In genomic region chr11:20144536-20145263, GRCm38 (mm10) we compare ENCODE assay signal across 17 mouse cellular contexts. TPM values are rescaled to one million over a fixed set of nuclear protein-coding genes. Genes with fewer than 3 reads are reported as not detected.
DNase-seq lines count a peak whose midpoint lies in the region; ATAC-seq and TF ChIP-seq lines count a peak whose summit lies in the region.
"Had no signal": no experiment of that assay in that cellular context is flagged by ENCODE, and none has a peak within 500 bp of the region (broad histone marks: within the 10 kb centered on the region; RNA-seq: fewer than 3 reads in every experiment).

No protein-coding gene starts in this region.

- no peak for TF ChIP-seq CTCF in liver, adult 2 months (IDR thresholded peaks at IDR 0.05; ENCODE audit: low read depth, low read length)
- no peak for TF ChIP-seq CTCF in left cerebral cortex, adult 2 months (IDR thresholded peaks at IDR 0.05)

- intact Hi-C loops in left cerebral cortex, adult 2 months (cut with DNase I) = no loop called here
- intact Hi-C loops in gastrocnemius, postnatal 36 days (cut with DNase I) = loop anchor here (5.0 kb wide), 1 partner anchor 53 kb away; no protein-coding TSS in a partner anchor

- no peaks in the 10 kb centered on the region for H3K9me3 ChIP-seq in kidney, embryonic 16.5 days (ENCODE audit: low read length)
- H3K9me3 ChIP-seq in liver, embryonic 15.5 days (replicated peaks) = no peaks in the 10 kb centered on the region
- H3K9me3 ChIP-seq: forebrain, embryonic 12.5 days; heart, embryonic 12.5 days; limb, embryonic 10.5 days; lung, embryonic 15.5 days had no signal

- ATAC-seq in kidney, embryonic 16.5 days (ENCODE audit: low FRiP score, low TSS enrichment) = peak; percentile 73; the same call in 1 of the 2 replicates
- no peak; the same call in 1 of the 2 replicates for ATAC-seq in liver, embryonic 15.5 days (ENCODE audit: insufficient read depth)
- ATAC-seq: hindbrain, embryonic 16.5 days had no signal

- H3K27ac ChIP-seq in liver, adult 2 months (replicated peaks; ENCODE audit: insufficient read depth, low read depth, low read length) = peak overlapping the region; percentile 85
- peak overlapping the region; percentile 78 for H3K27ac ChIP-seq in kidney, embryonic 16.5 days (ENCODE audit: low read length)
- peak overlapping the region; percentile 54 for H3K27ac ChIP-seq in liver, embryonic 15.5 days (replicated peaks)
- no peak overlapping the region for H3K27ac ChIP-seq in left cerebral cortex, adult 2 months
- H3K27ac ChIP-seq: forebrain, embryonic 12.5 days; limb, embryonic 10.5 days; lung, embryonic 15.5 days had no signal

- DNase-seq in liver, adult 2 months (ENCODE audit: extremely low read depth, low read depth, low spot score) = peak; percentile 95
- DNase-seq in liver = no peak
- DNase-seq in left cerebral cortex, adult 2 months (ENCODE audit: extremely low spot score in 1 of 2, low spot score in 2 of 2) = no peak
- no peak for DNase-seq in gastrocnemius, postnatal 36 days
- DNase-seq in cerebellum, postnatal 10 days = no peak
- DNase-seq: adrenal gland, postnatal 14 days; B cell, adult 2 months; cerebellum, adult 9-10 months; heart, postnatal 36 days; thymus, postnatal 25 days had no signal

- H3K9ac ChIP-seq in liver, adult 2 months (ENCODE audit: low read depth, low read length) = peak overlapping the region; percentile 53
- H3K9ac ChIP-seq in kidney, embryonic 16.5 days (replicated peaks; ENCODE audit: low read length) = no peak overlapping the region
- H3K9ac ChIP-seq in liver, embryonic 15.5 days = no peak overlapping the region
- H3K9ac ChIP-seq: forebrain, embryonic 12.5 days; heart, embryonic 12.5 days; lung, embryonic 15.5 days had no signal

- no peaks in the 10 kb centered on the region for H3K36me3 ChIP-seq in liver, adult 2 months (ENCODE audit: control insufficient read depth, insufficient read depth, low read length)
- H3K36me3 ChIP-seq in kidney, embryonic 16.5 days (ENCODE audit: insufficient read depth, low read length) = no peaks in the 10 kb centered on the region
- H3K36me3 ChIP-seq in liver, embryonic 15.5 days (replicated peaks) = no peaks in the 10 kb centered on the region
- H3K36me3 ChIP-seq: forebrain, embryonic 12.5 days; heart, embryonic 12.5 days; limb, embryonic 10.5 days; lung, embryonic 15.5 days had no signal

- no peaks in the 10 kb centered on the region for H3K27me3 ChIP-seq in liver, adult 2 months (ENCODE audit: control insufficient read depth, insufficient read depth, low read length)
- H3K27me3 ChIP-seq in kidney, embryonic 16.5 days (ENCODE audit: insufficient read depth, low read length) = no peaks in the 10 kb centered on the region
- no peaks in the 10 kb centered on the region for H3K27me3 ChIP-seq in liver, embryonic 15.5 days
- H3K27me3 ChIP-seq: forebrain, embryonic 12.5 days; heart, embryonic 12.5 days; lung, embryonic 15.5 days had no signal

- no peak overlapping the region for H3K4me3 ChIP-seq in liver, adult 2 months (ENCODE audit: insufficient read depth, low read depth, low read length)
- no peak overlapping the region for H3K4me3 ChIP-seq in kidney, embryonic 16.5 days (ENCODE audit: low read length)
- no peak overlapping the region for H3K4me3 ChIP-seq in liver, embryonic 15.5 days (replicated peaks)
- H3K4me3 ChIP-seq in left cerebral cortex, adult 2 months = no peak overlapping the region
- H3K4me3 ChIP-seq: forebrain, embryonic 12.5 days; heart, embryonic 12.5 days; limb, embryonic 10.5 days; lung, embryonic 15.5 days had no signal

- 47% methylated on average over 9 of the region's 9 CpGs for WGBS in liver, adult 2 months
- WGBS in kidney, embryonic 16.5 days = 83% methylated on average over 9 of the region's 9 CpGs
- WGBS in liver, embryonic 15.5 days (ENCODE audit: insufficient replicate concordance) = 67% methylated on average over 9 of the region's 9 CpGs

- H3K79me2 ChIP-seq in liver, adult 2 months (ENCODE audit: control insufficient read depth, insufficient read depth, low read length) = no peaks in the 10 kb centered on the region

- no peak for TF ChIP-seq POLR2A in liver, adult 2 months (IDR thresholded peaks at IDR 0.05; ENCODE audit: extremely low read depth, insufficient read depth, low read length)

- no peak overlapping the region for H3K4me2 ChIP-seq in kidney, embryonic 16.5 days (replicated peaks; ENCODE audit: low read depth, low read length)
- no peak overlapping the region for H3K4me2 ChIP-seq in liver, embryonic 15.5 days
- H3K4me2 ChIP-seq: forebrain, embryonic 12.5 days; heart, embryonic 12.5 days; lung, embryonic 15.5 days had no signal

- H3K4me1 ChIP-seq in liver, adult 2 months (ENCODE audit: control insufficient read depth, insufficient read depth, low read length) = peaks cover 7% of the 10 kb centered on the region; the same call in 1 of the 2 replicates
- no peaks in the 10 kb centered on the region for H3K4me1 ChIP-seq in kidney, embryonic 16.5 days (ENCODE audit: insufficient read depth, low read length)
- no peaks in the 10 kb centered on the region for H3K4me1 ChIP-seq in liver, embryonic 15.5 days (replicated peaks)
- H3K4me1 ChIP-seq: forebrain, embryonic 12.5 days; heart, embryonic 12.5 days; limb, embryonic 10.5 days; lung, embryonic 15.5 days had no signal

RNA-seq across cellular contexts. Expression of gene Actr2, which starts 32.0 kb away (rescaled TPM):
- 67.3 and 68.8 TPM in 2 replicates for total RNA-seq in liver, adult 2 months (2014; rRNA removed)
- 16.6 and 17.4 TPM in 2 replicates for polyA plus RNA-seq in liver, adult 2 months (2012; rRNA removed)
- polyA plus RNA-seq in kidney, embryonic 16.5 days (2015; fragmentation: Nextera tagmentation; extraction: Ambion mirVana) = 109 and 116 TPM in 2 replicates
- 47.5 and 54.7 TPM in 2 replicates for polyA plus RNA-seq in liver, embryonic 15.5 days (2015; fragmentation: Nextera tagmentation; extraction: Ambion mirVana)
- total RNA-seq in left cerebral cortex, adult 2 months (2021) = 100 to 1,000 TPM; 258 to 277 TPM
- 10 to 100 TPM; 31.1 to 34.0 TPM for total RNA-seq in gastrocnemius, postnatal 36 days (2021)

RNA-seq across cellular contexts. Expression of gene Rab1a, which starts 56.5 kb away (rescaled TPM):
- 93.4 and 99.1 TPM in 2 replicates for total RNA-seq in liver, adult 2 months (2014; rRNA removed)
- polyA plus RNA-seq in liver, adult 2 months (2012; rRNA removed) = 48.5 and 50.4 TPM in 2 replicates
- polyA plus RNA-seq in kidney, embryonic 16.5 days (2015; fragmentation: Nextera tagmentation; extraction: Ambion mirVana) = 261 and 265 TPM in 2 replicates
- 80.4 and 96.4 TPM in 2 replicates for polyA plus RNA-seq in liver, embryonic 15.5 days (2015; fragmentation: Nextera tagmentation; extraction: Ambion mirVana)
- 100 to 1,000 TPM; 183 to 193 TPM for total RNA-seq in left cerebral cortex, adult 2 months (2021)
- 10 to 100 TPM; 78.3 to 88.9 TPM for total RNA-seq in gastrocnemius, postnatal 36 days (2021)
